Mouse (Mus musculus) neutrophil, adult 5-6 weeks (primary cell): ENCODE measurements around the gene Ankrd6. TPM values are rescaled to one million over a fixed set of nuclear protein-coding genes. Genes with fewer than 3 reads are reported as not detected.

Experiments
- ATAC-seq: fragments of 151-379, 151-347 bp; 2 replicates; pipeline ENCODE4 v1.8.0; 2017; ENCODE audit warnings: mild to moderate bottlenecking, moderate TSS enrichment; ENCODE audit not compliant: insufficient number of reproducible peaks, poor library complexity, low FRiP score, severe bottlenecking; ENCODE audit errors: extremely low read depth
- total RNA-seq: library from RNA; stranded (forward); fragments of 200-1000 nt; gene quantifications from 2 replicates; pipeline ENCODE4 v1.2.3, GENCODE M21; 2017

The Ankrd6 gene
- total RNA-seq: not detected in 2 replicates

DNA sequence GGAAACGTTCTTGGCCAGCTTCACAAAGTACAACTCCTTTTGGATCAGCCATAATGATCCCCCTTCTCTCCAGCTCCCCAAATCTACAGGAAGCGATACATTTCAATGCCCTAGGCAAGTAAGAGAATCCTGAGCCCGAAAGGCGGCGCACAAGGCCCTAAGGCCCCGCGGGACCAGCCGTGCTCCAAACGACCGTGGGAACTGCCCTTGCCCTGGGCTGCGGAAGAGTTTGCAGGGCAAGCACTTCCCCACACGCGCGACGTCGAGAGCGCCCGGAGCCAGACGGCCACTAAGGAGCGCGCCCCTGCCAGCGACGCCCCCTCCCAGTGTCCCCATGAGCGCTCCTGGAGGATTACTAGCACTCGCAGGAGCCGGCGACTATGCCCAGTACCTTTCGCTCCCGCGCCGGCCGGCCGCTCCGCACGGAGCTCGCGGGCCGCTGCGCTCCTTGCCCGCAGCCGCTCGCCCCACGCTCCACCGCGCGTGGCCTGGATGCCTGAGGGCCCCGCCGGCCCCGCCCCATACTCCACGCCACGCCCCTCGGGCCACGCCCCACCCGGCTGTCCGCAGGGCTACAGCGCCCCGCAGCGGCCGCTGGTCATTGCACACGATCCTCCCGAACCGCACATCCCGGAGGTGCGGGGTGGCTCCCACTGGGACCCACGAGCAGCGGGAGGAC lies at the start of gene Ankrd6:
Ankrd6 (minus strand) TSS at position 486 of the 679 bp plus-strand sequence.
- ATAC-seq: peak; percentile 59; the same call in 1 of the 2 replicates

GRCm38 (mm10) chr4:32998996-32999395 lies 48.4 kb upstream of the Ankrd6 start:
- ATAC-seq: no peak

- no peak for ATAC-seq
Observed at GRCm38 (mm10) chr4:32997571-32997970, 46.9 kb upstream of the Ankrd6 start.

DNA sequence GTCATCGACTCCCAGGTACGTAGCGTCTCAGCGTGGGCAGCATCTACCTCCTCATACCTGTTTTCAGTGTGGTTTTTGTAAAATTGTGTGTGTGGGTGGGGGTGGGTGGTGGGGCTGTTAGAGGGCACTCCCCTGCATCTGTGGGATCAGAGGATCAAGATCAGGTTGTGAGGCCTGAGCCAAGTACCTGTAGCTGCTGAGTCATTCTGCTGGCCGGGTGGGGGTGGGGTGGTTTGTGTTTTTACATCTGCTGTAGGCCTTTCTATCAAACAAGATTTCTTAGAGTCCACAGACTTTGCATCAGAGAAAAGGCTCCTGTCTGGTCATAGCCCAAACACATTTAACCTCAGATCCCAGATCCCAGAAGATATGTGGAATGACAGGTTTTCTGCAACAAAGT lies 45.4 kb upstream of the Ankrd6 start:
- no peak for ATAC-seq

DNA sequence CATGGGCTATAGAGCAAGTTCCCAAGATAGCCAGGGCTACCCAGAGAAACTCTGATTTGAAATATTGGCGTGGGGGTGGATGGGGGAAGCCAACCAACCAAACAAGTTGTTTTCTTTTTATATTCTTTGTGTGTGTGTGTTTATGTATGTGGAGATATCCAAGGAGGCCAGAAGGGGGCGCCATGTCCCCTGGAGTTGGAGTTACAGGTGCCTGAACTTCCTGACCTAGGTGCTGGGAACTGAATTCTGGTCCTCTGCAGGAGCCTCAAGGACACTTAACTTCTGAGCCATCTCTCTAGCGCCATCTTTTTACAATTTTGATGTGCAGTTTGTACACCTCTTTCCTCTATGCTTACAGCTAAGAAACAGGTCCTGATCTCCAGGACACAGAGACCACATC lies 43.5 kb upstream of the Ankrd6 start:
- ATAC-seq: no peak

DNA sequence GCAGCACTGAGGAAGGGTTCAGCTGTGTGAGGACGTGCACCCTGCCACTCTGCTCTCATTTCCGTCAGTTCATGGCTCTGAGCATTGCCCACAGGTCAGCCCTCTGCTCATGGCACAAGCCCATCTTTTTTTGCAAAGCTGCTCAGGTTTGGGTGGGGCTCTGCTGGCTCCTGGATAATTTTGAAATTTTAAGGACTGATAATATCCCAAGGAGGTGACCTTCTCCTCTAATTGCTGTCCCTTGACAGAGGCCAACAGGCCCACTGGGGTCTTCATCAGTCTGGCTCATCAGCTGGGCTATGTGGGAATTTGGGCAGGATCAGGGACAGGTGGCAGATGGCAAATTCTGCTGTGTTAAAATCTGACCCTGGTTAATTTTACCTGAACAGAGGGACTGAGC lies 38.7 kb upstream of the Ankrd6 start:
- ATAC-seq: no peak

DNA sequence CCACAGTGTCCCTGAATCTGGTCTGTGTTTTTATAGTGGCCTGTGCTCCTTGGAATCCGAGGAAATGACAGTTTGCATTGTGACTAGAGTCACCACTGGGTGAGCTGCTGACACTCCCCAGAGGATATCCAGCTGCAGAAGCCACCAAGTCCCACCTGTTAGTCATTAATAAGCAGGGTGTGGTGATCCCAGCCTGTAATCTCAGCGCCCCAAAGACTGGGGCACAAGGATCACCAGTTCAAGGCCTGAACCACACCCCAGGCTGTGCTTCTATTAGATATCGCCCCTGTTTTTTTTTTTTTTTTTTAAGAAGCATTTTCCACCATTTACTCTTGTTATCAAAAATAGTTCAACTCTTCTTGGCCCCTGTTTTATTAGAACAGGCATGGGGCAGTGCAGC lies 36.4 kb upstream of the Ankrd6 start:
- ATAC-seq: no peak

GRCm38 (mm10) chr4:32985684-32986083 lies 35.0 kb upstream of the Ankrd6 start:
- ATAC-seq: no peak

GRCm38 (mm10) chr4:32984801-32985675 lies 34.4 kb upstream of the Ankrd6 start:
- no peak for ATAC-seq

GRCm38 (mm10) chr4:32984242-32984641 lies 33.6 kb upstream of the Ankrd6 start:
- no peak for ATAC-seq

GRCm38 (mm10) chr4:32983176-32984155 lies 32.8 kb upstream of the Ankrd6 start:
- ATAC-seq: peak; percentile 30; the same call in 1 of the 2 replicates

- ATAC-seq: no peak
Observed at GRCm38 (mm10) chr4:32982716-32983175, 32.1 kb upstream of the Ankrd6 start, which contains the start of gene Rragd. Rragd (plus strand) TSS chr4:32983037.

- no peak for ATAC-seq
Observed at GRCm38 (mm10) chr4:32982041-32982715, 31.5 kb upstream of the Ankrd6 start.

- no peak for ATAC-seq
Observed at GRCm38 (mm10) chr4:32981617-32982016, 31.0 kb upstream of the Ankrd6 start.

- ATAC-seq: no peak
Observed at GRCm38 (mm10) chr4:32980061-32980460, 29.4 kb upstream of the Ankrd6 start.

DNA sequence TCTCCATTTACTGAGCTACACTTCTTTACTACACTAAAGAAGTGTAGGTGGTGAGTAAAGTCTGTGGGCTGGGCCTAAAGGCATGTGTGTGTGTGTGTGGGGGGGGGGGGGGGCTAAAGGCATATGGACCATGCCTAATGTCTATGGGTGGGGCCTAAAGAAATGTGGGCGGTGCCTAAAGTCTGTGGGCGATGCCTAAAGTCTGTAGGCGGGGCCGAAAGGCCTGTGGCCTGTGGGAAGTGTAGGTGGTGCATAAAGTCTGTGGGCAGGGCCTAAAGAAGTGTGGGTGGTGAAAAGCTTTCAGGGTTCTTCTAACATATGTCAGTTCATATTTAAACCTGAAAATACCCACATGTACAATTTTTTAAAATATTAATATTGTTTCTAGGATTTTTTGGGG lies 26.7 kb upstream of the Ankrd6 start:
- no peak for ATAC-seq

DNA sequence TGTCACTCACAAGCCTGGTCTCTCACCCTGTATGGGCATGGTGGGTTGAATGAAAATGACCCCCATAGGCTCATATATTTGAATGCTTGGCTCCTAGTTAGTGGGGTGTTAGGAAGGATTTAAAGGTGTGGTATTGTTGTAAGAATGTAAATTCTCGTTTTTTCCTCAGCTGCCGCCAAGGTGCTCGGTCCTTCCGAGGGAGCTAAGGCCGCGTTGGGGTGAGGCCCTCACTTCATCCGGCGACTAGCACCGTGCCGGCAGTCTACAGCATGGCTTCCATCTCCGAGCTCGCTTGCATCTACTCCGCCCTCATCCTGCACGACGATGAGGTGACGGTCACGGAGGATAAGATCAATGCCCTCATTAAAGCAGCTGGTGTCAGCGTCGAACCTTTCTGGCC lies 14.0 kb upstream of the Ankrd6 start:
- ATAC-seq: 0 out of 2 replicates have a peak, but pooled peaks have one; percentile 44

DNA sequence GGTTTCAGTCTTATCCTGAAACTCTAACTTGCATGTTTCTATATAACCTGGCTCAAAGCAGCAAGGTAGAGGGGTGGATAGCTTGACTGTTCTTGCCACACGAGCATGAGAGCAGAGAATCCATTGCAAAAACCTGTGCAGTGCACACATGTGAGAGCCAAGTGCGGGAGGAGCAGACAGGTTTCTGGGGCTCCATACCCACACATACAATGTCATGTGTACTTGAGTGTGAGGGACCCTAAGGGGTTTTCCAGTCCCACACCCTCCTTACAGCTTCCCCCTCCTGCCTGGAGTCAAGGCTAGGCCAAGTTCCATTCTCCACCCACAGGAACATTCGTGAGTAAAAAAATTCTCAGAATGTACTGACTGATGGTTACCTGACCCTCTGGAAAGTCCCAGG lies 10.8 kb upstream of the Ankrd6 start:
- ATAC-seq: no peak
